Mouse (Mus musculus): ENCODE measurements around the gene Tm9sf2. TPM values are rescaled to one million over a fixed set of nuclear protein-coding genes. Genes with fewer than 3 reads are reported as not detected.
"Not testable (repeated sequence)": the region's sequence is repeated elsewhere in the genome, so short reads cannot be mapped to it uniquely, and the experiment has no call there.

Tm9sf2 gene
- polyA plus RNA-seq (2012; rRNA removed) = 64.7 and 85.3 TPM in 2 replicates

- TF ChIP-seq POLR2A (IDR thresholded peaks at IDR 0.05; ENCODE audit: borderline replicate concordance, extremely low read depth, insufficient read depth, insufficient read length, poor library complexity, severe bottlenecking) (peak; percentile 85), CTCF (IDR thresholded peaks at IDR 0.05; ENCODE audit: borderline replicate concordance, extremely low read depth, insufficient read depth, insufficient read length) (no peak)
- peak; percentile 98 for DNase-seq (ENCODE audit: low read depth)
These were observed at the start of gene Tm9sf2 for GRCm38 (mm10) chr14:122106822-122107468. TSS of gene Tm9sf2 (plus strand) at chr14:122107038.

GRCm38 (mm10) chr14:122057941-122058346 lies 48.9 kb upstream of the Tm9sf2 start:
- no peak for DNase-seq (ENCODE audit: low read depth)

DNA sequence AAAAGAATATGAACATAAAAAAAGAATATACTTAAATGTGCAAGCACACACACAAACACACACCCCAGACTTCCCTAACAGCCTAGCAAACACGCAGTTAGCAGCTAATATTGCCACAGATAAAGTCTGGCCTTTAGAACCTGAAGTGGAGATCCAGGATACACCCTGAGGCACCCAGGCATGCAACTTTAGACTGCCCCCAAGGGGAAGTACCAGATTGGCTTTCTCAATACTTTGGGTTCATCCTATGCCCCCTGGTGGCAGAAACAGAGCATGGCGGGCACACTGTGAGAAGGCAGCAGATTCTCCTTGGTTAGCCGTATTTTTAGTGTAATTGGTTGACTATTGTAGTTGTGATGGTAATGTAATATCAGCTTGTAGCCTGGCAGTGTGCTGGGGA lies 46.2 kb upstream of the Tm9sf2 start:
- TF ChIP-seq POLR2A (IDR thresholded peaks at IDR 0.05; ENCODE audit: borderline replicate concordance, extremely low read depth, insufficient read depth, insufficient read length, poor library complexity, severe bottlenecking) = no peak
- peak; percentile 87 for TF ChIP-seq CTCF (IDR thresholded peaks at IDR 0.05; ENCODE audit: borderline replicate concordance, extremely low read depth, insufficient read depth, insufficient read length)
- DNase-seq (ENCODE audit: low read depth) = peak; percentile 75

More at GRCm38 (mm10) chr14:122057941-122058346, 48.9 kb upstream of the Tm9sf2 start:
- no peak for TF ChIP-seq CTCF (IDR thresholded peaks at IDR 0.05; ENCODE audit: borderline replicate concordance, extremely low read depth, insufficient read depth, insufficient read length)
- no peak for TF ChIP-seq POLR2A (IDR thresholded peaks at IDR 0.05; ENCODE audit: borderline replicate concordance, extremely low read depth, insufficient read depth, insufficient read length, poor library complexity, severe bottlenecking)

DNA sequence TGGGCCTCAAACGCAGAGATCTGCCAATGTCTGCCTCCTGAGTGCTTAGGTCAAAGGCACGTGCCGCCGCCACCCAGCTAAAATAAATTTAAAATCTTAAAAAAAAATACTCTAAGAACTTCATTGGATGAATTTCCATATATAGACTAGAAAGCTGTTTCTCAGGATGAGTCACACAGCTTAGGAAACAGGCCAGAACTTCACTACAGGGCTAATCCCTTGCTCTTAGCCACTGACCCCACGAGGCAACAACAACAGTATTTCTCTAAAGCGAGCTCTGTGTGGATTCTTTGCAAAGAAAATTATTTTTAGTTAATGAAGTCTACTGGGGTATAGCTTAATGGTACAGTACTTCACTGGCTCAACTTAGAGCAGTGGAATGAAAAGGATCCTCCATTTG lies 45.5 kb upstream of the Tm9sf2 start:
- no peak for DNase-seq (ENCODE audit: low read depth)
- no peak for TF ChIP-seq POLR2A (IDR thresholded peaks at IDR 0.05; ENCODE audit: borderline replicate concordance, extremely low read depth, insufficient read depth, insufficient read length, poor library complexity, severe bottlenecking)
- TF ChIP-seq CTCF (IDR thresholded peaks at IDR 0.05; ENCODE audit: borderline replicate concordance, extremely low read depth, insufficient read depth, insufficient read length) = no peak

DNA sequence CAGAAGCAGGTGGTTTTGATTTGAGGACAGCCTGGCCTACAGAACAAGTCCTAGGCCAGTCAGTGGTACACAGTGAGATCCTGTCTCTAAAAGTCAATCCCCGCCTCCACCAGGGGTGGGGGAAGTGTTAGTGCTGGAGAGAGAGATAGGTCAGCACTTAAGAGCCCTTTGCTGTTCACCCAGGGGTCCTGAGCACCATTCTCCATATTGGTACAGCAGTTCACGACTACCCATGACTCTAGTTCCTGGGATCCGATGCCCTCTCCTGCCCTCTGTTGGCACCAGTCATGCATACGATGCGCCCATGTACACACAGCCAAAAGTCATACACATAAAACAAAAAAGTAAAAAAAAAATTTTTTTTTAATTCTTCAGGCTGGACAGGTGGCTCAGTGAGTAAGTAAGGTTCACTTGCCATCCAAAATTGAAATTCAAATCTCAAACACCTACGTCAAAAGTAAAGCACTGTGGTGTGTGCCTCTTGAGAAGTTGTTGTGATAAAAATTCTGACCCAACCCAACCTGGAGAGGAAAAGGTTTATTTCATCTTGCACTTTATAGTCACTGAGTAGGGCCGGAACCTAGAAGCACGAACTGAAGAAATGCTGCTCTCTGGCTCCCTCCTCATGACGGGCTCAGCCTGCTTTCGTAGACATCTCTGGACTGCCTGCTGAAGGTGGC lies 44.3 kb upstream of the Tm9sf2 start:
- no peak for TF ChIP-seq POLR2A (IDR thresholded peaks at IDR 0.05; ENCODE audit: borderline replicate concordance, extremely low read depth, insufficient read depth, insufficient read length, poor library complexity, severe bottlenecking)
- TF ChIP-seq CTCF (IDR thresholded peaks at IDR 0.05; ENCODE audit: borderline replicate concordance, extremely low read depth, insufficient read depth, insufficient read length) = no peak
- DNase-seq (ENCODE audit: low read depth) = no peak

- DNase-seq (ENCODE audit: low read depth) = no peak
- no peak for TF ChIP-seq CTCF (IDR thresholded peaks at IDR 0.05; ENCODE audit: borderline replicate concordance, extremely low read depth, insufficient read depth, insufficient read length)
- TF ChIP-seq POLR2A (IDR thresholded peaks at IDR 0.05; ENCODE audit: borderline replicate concordance, extremely low read depth, insufficient read depth, insufficient read length, poor library complexity, severe bottlenecking) = no peak
These were observed 43.2 kb upstream of the Tm9sf2 start for GRCm38 (mm10) chr14:122063599-122063998.

- peak; percentile 54 for DNase-seq (ENCODE audit: low read depth)
- TF ChIP-seq CTCF (IDR thresholded peaks at IDR 0.05; ENCODE audit: borderline replicate concordance, extremely low read depth, insufficient read depth, insufficient read length) (peak; percentile 84), POLR2A (IDR thresholded peaks at IDR 0.05; ENCODE audit: borderline replicate concordance, extremely low read depth, insufficient read depth, insufficient read length, poor library complexity, severe bottlenecking) (no peak)
These were observed 42.3 kb upstream of the Tm9sf2 start for GRCm38 (mm10) chr14:122064519-122064918.

- no peak for DNase-seq (ENCODE audit: low read depth)
- no peak for TF ChIP-seq CTCF (IDR thresholded peaks at IDR 0.05; ENCODE audit: borderline replicate concordance, extremely low read depth, insufficient read depth, insufficient read length)
These were observed 40.6 kb upstream of the Tm9sf2 start for GRCm38 (mm10) chr14:122066243-122066642.

- DNase-seq (ENCODE audit: low read depth) = not testable (repeated sequence)
These were observed 38.8 kb upstream of the Tm9sf2 start for GRCm38 (mm10) chr14:122068036-122068435.

GRCm38 (mm10) chr14:122068801-122069695 lies 37.8 kb upstream of the Tm9sf2 start:
- DNase-seq (ENCODE audit: low read depth) = peak; percentile 3
- TF ChIP-seq CTCF (IDR thresholded peaks at IDR 0.05; ENCODE audit: borderline replicate concordance, extremely low read depth, insufficient read depth, insufficient read length) (no peak), POLR2A (IDR thresholded peaks at IDR 0.05; ENCODE audit: borderline replicate concordance, extremely low read depth, insufficient read depth, insufficient read length, poor library complexity, severe bottlenecking) (no peak)

GRCm38 (mm10) chr14:122069948-122070347 lies 36.9 kb upstream of the Tm9sf2 start:
- TF ChIP-seq POLR2A (IDR thresholded peaks at IDR 0.05; ENCODE audit: borderline replicate concordance, extremely low read depth, insufficient read depth, insufficient read length, poor library complexity, severe bottlenecking) = no peak
- no peak for TF ChIP-seq CTCF (IDR thresholded peaks at IDR 0.05; ENCODE audit: borderline replicate concordance, extremely low read depth, insufficient read depth, insufficient read length)
- no peak for DNase-seq (ENCODE audit: low read depth)
